Mouse (Mus musculus) A20 (cell line): ENCODE measurements at regions not wholly inside any gene's neighbourhood (a gene's known extent, or its start where the extent isn't known, plus 50 kb on each side); places are given as distances from the start of the nearest gene placed in this dataset.

Source experiments
- DNase-seq: peaks from one replicate; pipeline ENCODE4 v3.0.0-alpha.2; 2011; ENCODE audit warnings: low read depth, low spot score

- DNase-seq, result no peak
These were observed 166.9 kb upstream of the Tyw5 start for GRCm38 (mm10) chr1:57573829-57574228.

GRCm38 (mm10) chr1:57574530-57574929 is 167.6 kb upstream of the Tyw5 start:
- peak; percentile 53 for DNase-seq

GRCm38 (mm10) chr1:57576066-57576753 is 169.3 kb upstream of the Tyw5 start:
- peak; percentile 19 for DNase-seq

- DNase-seq, result no peak
These were observed 172.2 kb upstream of the Tyw5 start for GRCm38 (mm10) chr1:57579086-57579485.

- DNase-seq, result peak; percentile 41
These were observed 180.0 kb upstream of the Spats2l start for GRCm38 (mm10) chr1:57593707-57594589.

- DNase-seq, result peak; percentile 65
These were observed 179.1 kb upstream of the Spats2l start for GRCm38 (mm10) chr1:57594815-57595214.

- no peak for DNase-seq
These were observed 173.0 kb upstream of the Spats2l start for GRCm38 (mm10) chr1:57600951-57601350.

- DNase-seq, result no peak
These were observed 168.4 kb upstream of the Spats2l start for GRCm38 (mm10) chr1:57605525-57605924.

- DNase-seq, result peak; percentile 24
These were observed 167.8 kb upstream of the Spats2l start for GRCm38 (mm10) chr1:57606060-57606683.

GRCm38 (mm10) chr1:57607026-57607425 is 166.9 kb upstream of the Spats2l start:
- DNase-seq, result no peak

- no peak for DNase-seq
These were observed 166.1 kb upstream of the Spats2l start for GRCm38 (mm10) chr1:57607626-57608422.

- no peak for DNase-seq
These were observed 165.6 kb upstream of the Spats2l start for GRCm38 (mm10) chr1:57608423-57608679.

GRCm38 (mm10) chr1:57609307-57609706 is 164.7 kb upstream of the Spats2l start:
- no peak for DNase-seq

- no peak for DNase-seq
These were observed 161.8 kb upstream of the Spats2l start for GRCm38 (mm10) chr1:57612171-57612570.

- DNase-seq, result no peak
These were observed 160.8 kb upstream of the Spats2l start for GRCm38 (mm10) chr1:57612931-57613804.

GRCm38 (mm10) chr1:57615155-57615554 is 158.8 kb upstream of the Spats2l start:
- DNase-seq, result no peak

- DNase-seq, result no peak
These were observed 156.6 kb upstream of the Spats2l start for GRCm38 (mm10) chr1:57617316-57617715.

GRCm38 (mm10) chr1:57622561-57622960 is 151.4 kb upstream of the Spats2l start:
- DNase-seq, result no peak

GRCm38 (mm10) chr1:57633986-57634385 is 140.0 kb upstream of the Spats2l start:
- no peak for DNase-seq

GRCm38 (mm10) chr1:57642131-57642530 is 131.8 kb upstream of the Spats2l start:
- DNase-seq, result no peak
